Mouse (Mus musculus) spleen, postnatal 36 days (tissue): ENCODE results near the gene Gnb5.
A peak's percentile ranks its signal among the peaks of the same experiment; 100 is the strongest.
"Not testable (repeated sequence)": the region's sequence is repeated elsewhere in the genome, so short reads cannot be mapped to it uniquely, and the experiment has no call there.

Experiments
- DNase-seq, 2 experiments: peaks; one replicate each; pipeline ENCODE4 v3.0.0; 2022; ENCODE audit warnings: low spot score in 2 of 2, mixed read lengths in 1 of 2

Gene Gnb5

GRCm38 (mm10) chr9:75361699-75362098 is 55.6 kb downstream of the Gnb5 start:
- peak; percentile 57 to 73 for DNase-seq

- DNase-seq: no peak
Observed at GRCm38 (mm10) chr9:75362201-75362600, 56.1 kb downstream of the Gnb5 start.

GRCm38 (mm10) chr9:75363001-75363400 is 56.9 kb downstream of the Gnb5 start:
- DNase-seq: no peak

- not testable (repeated sequence) for DNase-seq
Observed at GRCm38 (mm10) chr9:75363702-75364101, 57.6 kb downstream of the Gnb5 start.

- no peak for DNase-seq
Observed at GRCm38 (mm10) chr9:75365195-75365594, 59.1 kb downstream of the Gnb5 start.

GRCm38 (mm10) chr9:75366191-75366590 is 60.1 kb downstream of the Gnb5 start:
- no peak for DNase-seq

- DNase-seq: no peak
Observed at GRCm38 (mm10) chr9:75368779-75369178, 62.7 kb downstream of the Gnb5 start.

- no peak for DNase-seq
Observed at GRCm38 (mm10) chr9:75375606-75376005, 69.5 kb downstream of the Gnb5 start.

GRCm38 (mm10) chr9:75376428-75376827 is 70.3 kb downstream of the Gnb5 start:
- no peak for DNase-seq

GRCm38 (mm10) chr9:75378774-75379173 is 72.7 kb downstream of the Gnb5 start:
- no peak for DNase-seq

- DNase-seq: no peak
Observed at GRCm38 (mm10) chr9:75382825-75383224, 76.7 kb downstream of the Gnb5 start.

- DNase-seq: no peak
Observed at GRCm38 (mm10) chr9:75383785-75384184, 77.7 kb downstream of the Gnb5 start.

- no peak for DNase-seq
Observed at GRCm38 (mm10) chr9:75384337-75384962, 78.4 kb downstream of the Gnb5 start.

GRCm38 (mm10) chr9:75385218-75385974 is 79.3 kb downstream of the Gnb5 start:
- DNase-seq: no peak

GRCm38 (mm10) chr9:75393251-75393650 is 87.2 kb downstream of the Gnb5 start:
- DNase-seq: no peak
